Mouse (Mus musculus) gastrocnemius, postnatal 10 days (tissue): ENCODE results near the gene Krtap28-10. TPM values are rescaled to one million over a fixed set of nuclear protein-coding genes. Genes with fewer than 3 reads are reported as not detected.

Experiments
- DNase-seq: peaks from one replicate; pipeline ENCODE4 v3.0.0; 2021; ENCODE audit warnings: mixed read lengths
- long read RNA-seq, 2 experiments: library from polyadenylated mRNA; stranded (forward); transcript quantifications; one replicate each; pipeline ENCODE4 v2.0.0; 2021
- total RNA-seq, 2 experiments: library from RNA; stranded (reverse); gene quantifications; 2 replicates each; pipeline ENCODE4 v1.2.3; 2021

Gene Krtap28-10
- total RNA-seq, result not detected
- long read RNA-seq, experiment 1, result 0 reads
- long read RNA-seq, experiment 2, result 0 reads

DNA sequence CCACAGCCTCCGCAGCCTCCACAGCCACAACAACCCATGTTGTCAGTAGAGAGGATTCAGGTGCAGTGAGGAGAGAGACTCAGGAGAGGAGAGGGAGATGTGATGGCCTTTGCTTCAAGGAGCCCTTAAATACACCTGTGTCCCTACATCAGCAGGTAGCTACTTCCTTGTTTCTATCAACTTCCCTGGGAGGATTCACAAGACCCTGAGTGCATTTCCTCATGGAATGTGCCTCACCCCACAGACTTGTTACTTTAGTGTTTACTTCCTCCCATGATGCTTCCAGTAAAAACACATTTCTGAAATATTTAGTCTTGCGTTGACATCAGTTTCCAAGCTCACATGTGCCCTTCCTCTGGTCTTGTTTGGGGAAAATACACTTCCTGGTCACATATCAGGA, at the start of gene Krtap28-10:
Krtap28-10 (minus strand) TSS at position 101 of the 400 bp plus-strand sequence.
- DNase-seq, result no peak

DNA sequence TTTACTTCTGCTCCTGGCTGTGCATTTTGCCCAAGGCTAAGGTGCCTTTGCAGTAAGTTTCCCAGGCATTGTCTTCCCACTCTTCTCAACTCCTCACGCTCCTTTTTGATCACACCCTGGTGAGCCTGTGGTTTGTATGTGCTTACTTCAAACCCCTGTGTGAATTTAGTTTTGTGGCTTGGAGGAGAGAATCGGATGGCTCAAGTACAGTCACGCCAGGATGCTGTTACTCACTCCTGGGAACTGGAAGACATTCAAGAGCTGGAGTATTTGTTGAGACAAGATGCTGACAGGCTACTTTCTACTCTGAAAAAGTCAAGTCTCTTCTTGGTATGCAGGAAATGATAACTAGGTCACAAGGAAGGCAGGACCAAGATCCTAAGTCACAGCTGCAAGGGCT, 49.0 kb upstream of the Krtap28-10 start:
- DNase-seq, result no peak

GRCm38 (mm10) chr1:83084790-83085189, 42.5 kb upstream of the Krtap28-10 start:
- no peak for DNase-seq

DNA sequence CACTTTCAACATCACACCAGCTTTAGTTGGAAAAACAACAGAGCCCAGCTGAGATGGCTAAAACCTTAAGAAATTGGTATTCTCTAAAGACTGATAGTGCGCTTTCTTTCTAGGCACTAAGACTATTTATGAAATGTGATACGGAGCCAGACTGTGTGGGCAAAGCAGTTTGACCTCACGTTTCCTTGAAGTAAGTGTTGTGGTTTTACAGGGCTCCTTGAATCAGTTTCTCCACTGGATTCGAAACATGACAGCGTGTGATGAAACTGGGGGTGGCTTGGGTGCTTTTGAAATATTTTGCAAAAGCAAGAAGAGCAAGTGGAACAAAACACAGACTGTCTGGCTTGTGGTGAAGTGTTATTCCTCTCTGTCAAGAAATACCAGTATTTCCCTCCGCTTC, 34.7 kb upstream of the Krtap28-10 start:
- DNase-seq, result no peak

GRCm38 (mm10) chr1:83076190-83076917, 34.1 kb upstream of the Krtap28-10 start:
- DNase-seq, result peak; percentile 6

- no peak for DNase-seq
These were observed 33.4 kb upstream of the Krtap28-10 start for GRCm38 (mm10) chr1:83075526-83076189.

GRCm38 (mm10) chr1:83067205-83067604, 24.9 kb upstream of the Krtap28-10 start:
- DNase-seq, result no peak

GRCm38 (mm10) chr1:83066577-83066976, 24.3 kb upstream of the Krtap28-10 start:
- no peak for DNase-seq

DNA sequence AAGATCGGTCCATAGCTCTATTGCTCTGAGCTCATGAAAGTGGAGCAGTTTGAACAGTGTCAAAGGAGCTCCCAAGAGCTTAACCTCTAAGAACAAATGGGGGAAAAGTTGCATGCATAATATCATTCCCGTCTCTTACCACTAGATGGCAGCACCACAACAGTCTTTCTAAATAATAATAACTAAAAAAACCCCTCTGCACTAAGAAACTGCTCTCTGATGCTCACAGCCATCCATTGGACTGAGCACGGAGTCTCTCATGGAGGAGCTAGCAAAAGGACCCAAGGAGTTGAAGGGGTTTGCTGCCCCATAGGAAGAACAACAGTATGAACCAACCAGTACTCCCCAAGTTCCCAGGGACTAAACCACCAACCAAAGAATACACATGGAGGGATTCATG, 22.6 kb upstream of the Krtap28-10 start:
- DNase-seq, result no peak

GRCm38 (mm10) chr1:83060643-83061042, 18.4 kb upstream of the Krtap28-10 start, which contains the start of gene Krtap28-13:
TSS of gene Krtap28-13 (plus strand) at chr1:83060930.
- no peak for DNase-seq

DNA sequence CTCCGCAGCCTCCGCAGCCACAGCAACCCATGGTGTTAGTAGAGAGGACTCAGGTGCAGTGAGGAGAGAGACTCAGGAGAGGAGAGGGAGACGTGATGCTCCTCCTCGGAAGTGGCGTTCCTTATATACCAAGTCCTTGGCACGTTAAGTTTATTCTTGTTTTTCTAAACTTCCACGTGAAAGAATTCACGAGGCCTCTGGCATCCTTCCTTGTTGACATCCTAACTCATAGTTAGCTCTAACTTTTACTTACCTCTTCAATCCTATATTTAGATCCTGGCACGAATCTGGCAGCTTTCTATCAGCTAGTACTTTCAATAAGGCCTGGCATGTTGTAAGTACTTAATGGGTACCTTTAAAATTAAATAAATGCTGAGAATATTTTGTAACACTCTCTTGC, 17.0 kb upstream of the Krtap28-10 start, which contains the start of gene A030005K14Rik:
A030005K14Rik (minus strand) TSS at position 101 of the 400 bp plus-strand sequence.
- DNase-seq, result no peak

DNA sequence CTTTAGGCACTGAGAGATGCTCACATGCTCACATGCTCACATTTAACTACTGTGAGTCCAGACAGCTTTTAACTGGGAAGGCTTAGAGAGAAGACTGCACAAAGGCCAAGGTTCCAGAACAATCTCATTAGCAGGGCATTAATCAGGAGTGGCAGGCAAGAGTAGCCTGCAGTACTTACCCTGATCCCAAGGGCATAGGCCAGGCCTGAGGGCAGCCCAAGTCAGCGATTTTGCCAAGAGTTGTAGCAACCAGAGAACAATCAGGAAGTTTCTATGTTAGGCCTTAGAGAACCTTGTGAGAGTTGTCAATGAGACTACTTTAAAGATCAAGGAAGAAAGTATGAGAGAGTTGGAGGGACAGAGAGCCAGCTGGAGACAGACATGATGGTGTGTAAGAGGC, 16.2 kb upstream of the Krtap28-10 start:
- no peak for DNase-seq

GRCm38 (mm10) chr1:83044882-83045427, 2.7 kb upstream of the Krtap28-10 start, which contains the start of gene Gm47969:
TSS of gene Gm47969 (plus strand) at chr1:83044932.
- no peak for DNase-seq

GRCm38 (mm10) chr1:83039080-83039479, 3.2 kb downstream of the Krtap28-10 start:
- DNase-seq, result no peak

DNA sequence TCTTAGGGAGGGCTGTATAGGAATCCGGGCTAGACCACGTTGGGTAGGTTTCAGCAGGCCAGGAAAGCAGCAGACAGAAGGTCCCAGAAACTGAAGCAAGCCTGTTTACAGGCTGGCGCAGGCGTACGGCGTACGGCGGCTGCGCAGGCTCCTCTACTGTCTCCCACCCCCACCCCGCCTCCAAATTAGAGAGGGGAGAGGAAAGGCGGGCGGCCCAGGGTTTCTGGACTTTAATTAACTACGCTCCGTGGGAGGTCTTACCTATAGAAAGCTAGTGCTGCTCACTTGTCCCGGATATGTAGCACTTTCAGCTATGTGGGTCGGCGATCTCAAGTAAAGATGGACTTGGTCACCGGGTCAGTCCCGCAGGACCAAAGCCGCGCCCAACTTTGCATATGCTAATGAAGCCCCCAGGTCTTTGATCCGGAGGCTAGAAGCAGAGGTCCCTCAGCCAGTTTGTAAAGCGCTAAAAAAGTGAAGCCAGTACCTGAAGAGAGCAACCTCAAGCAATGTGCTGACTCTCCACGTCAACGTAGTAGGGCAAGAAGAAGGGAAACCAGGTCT, 4.1 kb downstream of the Krtap28-10 start, which contains the start of gene Slc19a3:
Slc19a3 (minus strand) TSS at position 340 of the 564 bp plus-strand sequence.
- no peak for DNase-seq

GRCm38 (mm10) chr1:83036892-83037667, 5.2 kb downstream of the Krtap28-10 start:
- no peak for DNase-seq

DNA sequence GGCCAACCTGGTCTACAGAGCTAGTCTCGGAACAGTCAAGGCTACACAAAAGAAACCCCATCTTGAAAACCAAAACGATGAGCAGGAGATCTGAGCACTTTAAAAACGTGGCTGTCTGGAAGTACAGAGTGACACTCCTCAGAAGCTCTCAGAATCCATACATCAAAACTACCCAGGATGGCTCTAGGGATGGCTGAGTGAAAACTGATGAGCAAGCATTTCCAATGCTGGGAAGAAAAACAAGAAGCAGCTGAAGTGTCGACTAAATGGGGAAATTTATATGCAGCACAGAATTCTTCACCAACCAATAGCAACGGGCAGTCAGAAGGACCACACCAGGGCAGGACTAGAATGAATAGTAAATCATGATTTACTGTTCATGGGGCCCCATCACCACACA, 7.8 kb downstream of the Krtap28-10 start:
- no peak for DNase-seq

DNA sequence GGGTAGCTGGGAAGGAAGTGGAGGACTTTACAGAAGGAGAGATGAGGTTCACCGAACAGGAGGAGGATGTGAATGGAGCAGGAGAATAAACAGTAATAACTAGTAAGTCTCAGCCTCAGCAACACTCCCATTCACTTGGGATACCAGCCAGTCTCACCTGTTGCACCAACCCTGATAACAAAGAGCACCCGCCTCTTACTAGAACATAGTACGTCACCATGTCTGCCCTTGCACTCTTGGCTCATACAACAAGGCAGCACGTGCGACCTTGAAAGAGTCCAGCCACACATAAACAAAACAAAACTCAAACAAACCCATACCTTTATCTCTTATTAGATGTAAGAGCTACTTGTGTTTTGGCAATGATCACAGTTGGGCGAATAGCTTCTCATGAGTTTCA, 9.8 kb downstream of the Krtap28-10 start:
- no peak for DNase-seq

DNA sequence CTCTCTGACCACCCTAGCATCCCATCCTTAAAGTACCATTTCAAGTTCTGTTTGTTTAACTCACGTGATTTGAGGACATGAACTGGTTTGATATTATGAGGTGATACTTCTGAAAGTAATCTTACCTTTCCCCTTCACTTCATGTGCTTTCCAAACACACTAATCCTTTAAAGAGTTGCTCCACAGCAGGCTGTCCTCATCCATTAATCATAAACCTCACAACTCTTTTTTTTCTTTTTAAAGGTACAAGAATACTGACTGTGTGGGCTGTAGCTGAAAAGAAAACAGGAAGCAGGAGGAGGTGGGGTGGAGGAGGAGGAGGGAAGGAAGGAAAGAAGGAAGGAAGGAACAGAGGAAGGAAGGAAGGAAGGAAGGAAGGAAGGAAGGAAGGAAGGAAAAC, 10.3 kb downstream of the Krtap28-10 start:
- no peak for DNase-seq

DNA sequence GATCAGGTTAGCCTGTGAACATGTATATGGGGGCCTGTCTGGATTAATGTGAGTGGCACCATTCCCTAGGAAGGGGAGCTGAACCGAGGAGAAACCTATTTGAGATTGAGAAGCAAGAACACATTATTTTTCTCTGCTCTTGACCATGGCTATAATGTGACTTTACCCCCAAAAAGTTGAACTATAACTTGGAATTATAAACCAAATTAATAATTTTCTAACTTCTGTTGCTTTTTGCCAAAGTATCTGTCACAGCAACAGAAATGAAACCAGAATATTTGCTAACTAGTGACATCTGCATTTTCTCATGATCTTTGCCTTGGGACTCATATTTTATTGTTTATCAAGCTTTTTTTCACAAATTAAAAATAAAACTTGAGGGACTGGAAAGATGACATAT, 25.7 kb downstream of the Krtap28-10 start:
- no peak for DNase-seq

DNA sequence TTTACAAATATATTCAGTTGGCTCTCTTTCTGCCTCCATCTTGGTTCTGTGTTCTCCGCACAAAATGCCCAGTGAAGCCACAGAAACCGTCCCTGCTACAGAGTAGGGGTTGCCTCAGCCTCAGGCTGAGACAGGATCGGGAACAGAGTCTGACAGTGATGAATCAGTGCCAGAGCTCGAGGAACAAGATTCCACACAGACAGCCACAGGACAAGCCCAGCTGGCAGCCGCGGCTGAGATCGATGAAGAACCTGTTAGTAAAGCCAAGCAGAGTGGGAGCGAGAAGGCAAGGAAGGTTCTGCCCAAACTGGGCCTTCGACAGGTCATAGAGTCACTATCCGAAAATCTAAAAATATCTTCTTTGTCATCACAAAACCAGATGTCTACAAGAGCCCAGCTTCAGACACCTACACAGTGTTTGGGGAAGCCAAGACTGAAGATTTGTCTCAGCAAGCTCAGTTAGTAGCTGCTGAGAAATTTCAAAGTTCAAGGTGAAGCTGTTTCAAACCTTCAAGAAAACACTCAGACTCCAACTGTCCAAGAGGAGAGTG, 26.9 kb downstream of the Krtap28-10 start:
- DNase-seq, result no peak

DNA sequence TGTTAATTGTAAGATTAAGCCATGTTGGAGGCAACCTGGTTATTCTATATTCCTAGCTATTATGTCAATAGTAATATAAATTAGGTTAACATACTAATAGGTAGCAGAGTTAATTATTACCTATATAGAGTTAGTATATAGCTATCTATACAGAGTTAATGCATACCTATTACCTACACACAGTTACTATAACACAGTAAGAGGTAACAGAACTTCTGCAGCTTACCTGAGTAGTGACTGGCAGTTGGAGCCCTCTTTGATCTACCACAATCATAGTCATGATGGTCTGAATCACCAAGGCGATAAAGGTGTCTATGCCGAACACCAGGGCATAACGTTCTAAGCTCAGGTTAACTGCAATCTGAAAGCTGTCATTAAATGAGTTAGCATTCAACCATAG, 27.8 kb downstream of the Krtap28-10 start:
- DNase-seq, result no peak
